Comparison of ENCODE assay signal across 20 mouse cellular contexts in genomic region chr13:112967267-112967666, GRCm38 (mm10). TPM values are rescaled to one million over a fixed set of nuclear protein-coding genes. Genes with fewer than 3 reads are reported as not detected.
DNase-seq lines count a peak whose midpoint lies in the region; ATAC-seq and TF ChIP-seq lines count a peak whose summit lies in the region.
"Had no signal": no experiment of that assay in that cellular context is flagged by ENCODE, and none has a peak within 500 bp of the region (broad histone marks: within the 10 kb centered on the region; RNA-seq: fewer than 3 reads in every experiment).

No protein-coding gene starts in this region.

- 93% methylated on average over 5 of the region's 5 CpGs for WGBS in kidney, embryonic 15.5 days

- DNase-seq in MN1 (ENCODE audit: low spot score), result peak; percentile 54
- DNase-seq in heart, adult 9 months (ENCODE audit: low spot score in 2 of 2), result no peak
- DNase-seq: adrenal gland, adult 2 months; adrenal gland, adult 8-10 months; adrenal gland, postnatal 10 days; adrenal gland, postnatal 14 days; adrenal gland, postnatal 25 days; adrenal gland, postnatal 36 days; B cell, adult 2 months; cerebellum, adult 11 months; cerebellum, adult 11-12 months; cerebellum, adult 18-20 months; cerebellum, adult 2 months had no signal

- 0 out of 2 replicates have a peak, but pooled peaks cover 2% of the 10 kb centered on the region for H3K4me1 ChIP-seq in kidney, embryonic 15.5 days

- no peak overlapping the region for H3K4me2 ChIP-seq in myocyte (ENCODE audit: low read depth)
- no peak overlapping the region for H3K4me2 ChIP-seq in kidney, embryonic 15.5 days

- no peaks in the 10 kb centered on the region for H3K9me3 ChIP-seq in kidney, embryonic 15.5 days (replicated peaks)
- H3K9me3 ChIP-seq: G1E had no signal

- ATAC-seq in kidney, embryonic 15.5 days (replicated peaks; ENCODE audit: low FRiP score), result no peak
- ATAC-seq: activated CD4-positive, CD25-positive, alpha-beta regulatory T cell, adult 4 months; CD4-positive, CD25-positive, alpha-beta regulatory T cell, adult 4 months; Patski had no signal

- no peak overlapping the region for H3K9ac ChIP-seq in kidney, embryonic 15.5 days

- H3K27ac ChIP-seq in kidney, embryonic 15.5 days, result no peak overlapping the region

- no peaks in the 10 kb centered on the region for H3K27me3 ChIP-seq in myocyte (ENCODE audit: control insufficient read depth, insufficient read depth, insufficient read length)
- no peaks in the 10 kb centered on the region for H3K27me3 ChIP-seq in kidney, embryonic 15.5 days
- H3K27me3 ChIP-seq: CH12.LX, Patski had no signal

- H3K4me3 ChIP-seq in myocyte, result no peak overlapping the region
- no peak overlapping the region for H3K4me3 ChIP-seq in kidney, embryonic 15.5 days (replicated peaks)

- no peak for TF ChIP-seq POLR2A in myocyte (IDR thresholded peaks at IDR 0.05; ENCODE audit: insufficient read length, low read depth)

- H3ac ChIP-seq in myocyte (ENCODE audit: control insufficient read depth, insufficient read length), result no peak overlapping the region

- H3K79me2 ChIP-seq in myocyte (ENCODE audit: control insufficient read depth, insufficient read depth), result no peaks in the 10 kb centered on the region

- H3K36me3 ChIP-seq in myocyte (ENCODE audit: control insufficient read depth, insufficient read depth), result peaks cover 18% of the 10 kb centered on the region
- peaks cover 60% of the 10 kb centered on the region for H3K36me3 ChIP-seq in kidney, embryonic 15.5 days

TF ChIP-seq in myocyte, 11 proteins besides CTCF, POLR2A, EP300 and RAD21:
- TF ChIP-seq MAX (IDR thresholded peaks at IDR 0.05; ENCODE audit: low read depth), result no peak
- TF ChIP-seq CEBPB (IDR thresholded peaks at IDR 0.05; ENCODE audit: insufficient read depth, poor library complexity, severe bottlenecking), result peak; percentile 56; the same call in 1 of the 2 replicates
- no peak for TF ChIP-seq TCF3 (IDR thresholded peaks at IDR 0.05; ENCODE audit: insufficient read length, low read depth)
- no peak for TF ChIP-seq SRF (IDR thresholded peaks at IDR 0.05; ENCODE audit: control insufficient read depth, insufficient read length, low read depth)
- no peak for TF ChIP-seq POLR2AphosphoS2 (IDR thresholded peaks at IDR 0.05; ENCODE audit: insufficient read length, low read depth)
- no peak for TF ChIP-seq MYOG (IDR thresholded peaks at IDR 0.05; ENCODE audit: control insufficient read depth in 1 of 3, insufficient read depth in 1 of 3, insufficient read length in 2 of 3, low read depth in 2 of 3)
TF ChIP-seq in myocyte: peak in this region for 1.

RNA-seq across cellular contexts. Expression of gene Ccno, which starts 20.3 kb away (rescaled TPM):
- 1.4 TPM for polyA plus RNA-seq in myocyte (2012; fragmentation: generic; extraction: Trizol)
- polyA plus RNA-seq in kidney, embryonic 15.5 days (2015; fragmentation: Nextera tagmentation; extraction: Ambion mirVana), result 0.49 and 0.61 TPM in 2 replicates
- polyA plus RNA-seq: activated CD4-positive, CD25-positive, alpha-beta regulatory T cell, adult 4 months; CD4-positive, CD25-positive, alpha-beta regulatory T cell, adult 4 months; G1E had no signal

RNA-seq across cellular contexts. Expression of gene Mcidas, which starts 26.4 kb away (rescaled TPM):
- not detected for polyA plus RNA-seq in myocyte (2012; fragmentation: generic; extraction: Trizol)
- polyA plus RNA-seq in kidney, embryonic 15.5 days (2015; fragmentation: Nextera tagmentation; extraction: Ambion mirVana), result not detected in 2 replicates
- polyA plus RNA-seq: adrenal gland, adult 2 months; G1E had no signal

RNA-seq across cellular contexts. Expression of gene Dhx29, which starts 40.0 kb away (rescaled TPM):
- 10.4 TPM for polyA plus RNA-seq in myocyte (2012; fragmentation: generic; extraction: Trizol)
- polyA plus RNA-seq in kidney, embryonic 15.5 days (2015; fragmentation: Nextera tagmentation; extraction: Ambion mirVana), result 20.7 and 25.0 TPM in 2 replicates

RNA-seq across cellular contexts. Expression of gene Mtrex, which starts 40.1 kb away (rescaled TPM):
- 12.6 TPM for polyA plus RNA-seq in myocyte (2012; fragmentation: generic; extraction: Trizol)
- polyA plus RNA-seq in kidney, embryonic 15.5 days (2015; fragmentation: Nextera tagmentation; extraction: Ambion mirVana), result 75.2 and 78.2 TPM in 2 replicates
